Mouse (Mus musculus) kidney, postnatal 36 days (tissue): ENCODE measurements around the gene Ch25h.

Experiments
- DNase-seq, 2 experiments: peaks; one replicate each; pipeline ENCODE4 v3.0.0; 2021 to 2022; ENCODE audit warnings: mixed read lengths in 2 of 2

Gene Ch25h

DNA sequence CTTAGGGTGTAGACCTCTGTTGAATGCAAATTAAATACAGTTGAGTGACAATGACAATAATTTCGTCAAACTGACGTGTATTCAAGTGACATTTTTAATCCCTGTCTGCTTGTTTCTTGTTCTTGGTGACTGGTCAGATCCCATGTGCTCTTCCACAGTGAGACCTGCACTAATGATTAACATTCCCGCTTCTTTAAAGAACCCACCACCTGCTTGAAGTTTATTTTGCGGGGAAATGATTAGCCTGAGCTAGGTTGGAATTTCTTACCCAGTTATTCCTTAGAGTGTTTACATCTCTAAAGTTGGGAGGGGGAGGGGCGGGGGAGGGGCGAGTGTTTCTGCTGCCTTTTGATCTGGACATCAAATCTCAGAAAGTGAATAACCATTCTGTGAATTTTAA, 6.7 kb downstream of the Ch25h start:
- DNase-seq = peak in 1 of 2 experiments; percentile 45

DNA sequence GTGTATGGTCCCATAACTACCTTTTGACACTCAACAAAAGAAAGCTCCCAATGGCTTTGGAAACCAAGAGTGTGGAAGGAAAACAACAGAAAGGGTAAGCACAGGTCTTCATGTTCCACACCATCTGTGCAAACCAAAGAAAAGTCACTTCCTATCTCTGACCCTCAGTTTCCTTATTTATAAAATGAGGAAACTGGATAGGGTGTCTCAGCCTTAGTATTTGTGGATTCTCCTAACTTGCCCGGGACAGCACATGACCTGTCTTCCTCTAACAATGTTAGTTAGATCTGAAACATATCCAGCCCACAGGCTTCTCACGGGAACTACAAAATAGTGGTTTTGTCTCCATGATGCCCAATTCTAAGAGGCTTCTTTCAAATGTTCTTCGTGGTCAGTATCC, 10.5 kb downstream of the Ch25h start:
- no peak for DNase-seq

DNA sequence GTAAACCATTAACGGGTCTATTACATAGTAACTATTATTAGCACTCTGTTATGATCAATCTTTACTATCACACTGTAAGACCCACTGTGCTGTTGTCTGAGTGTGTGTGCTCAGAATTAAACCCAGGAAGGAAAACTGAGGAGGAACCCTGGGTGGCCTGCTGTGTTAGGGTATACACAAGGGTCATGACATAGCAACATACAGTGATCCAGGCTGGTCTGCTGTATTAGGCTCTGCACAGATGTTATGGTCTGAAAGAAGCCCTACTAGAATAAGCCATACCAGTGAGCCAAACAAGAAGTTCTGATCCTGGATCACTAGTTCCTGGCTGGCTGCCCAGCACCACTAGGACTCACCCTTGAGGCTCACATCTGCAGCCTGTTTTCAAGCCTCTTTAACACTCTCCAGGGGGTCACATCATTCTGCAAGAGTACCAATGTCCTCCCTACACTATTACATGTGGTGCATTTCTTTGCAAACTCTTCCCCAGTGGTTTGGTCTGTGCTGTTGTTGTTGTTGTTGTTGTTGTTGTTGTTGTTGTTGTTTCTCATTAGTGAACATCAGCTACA, 13.4 kb downstream of the Ch25h start:
- peak in 1 of 2 experiments; percentile 28 for DNase-seq

DNA sequence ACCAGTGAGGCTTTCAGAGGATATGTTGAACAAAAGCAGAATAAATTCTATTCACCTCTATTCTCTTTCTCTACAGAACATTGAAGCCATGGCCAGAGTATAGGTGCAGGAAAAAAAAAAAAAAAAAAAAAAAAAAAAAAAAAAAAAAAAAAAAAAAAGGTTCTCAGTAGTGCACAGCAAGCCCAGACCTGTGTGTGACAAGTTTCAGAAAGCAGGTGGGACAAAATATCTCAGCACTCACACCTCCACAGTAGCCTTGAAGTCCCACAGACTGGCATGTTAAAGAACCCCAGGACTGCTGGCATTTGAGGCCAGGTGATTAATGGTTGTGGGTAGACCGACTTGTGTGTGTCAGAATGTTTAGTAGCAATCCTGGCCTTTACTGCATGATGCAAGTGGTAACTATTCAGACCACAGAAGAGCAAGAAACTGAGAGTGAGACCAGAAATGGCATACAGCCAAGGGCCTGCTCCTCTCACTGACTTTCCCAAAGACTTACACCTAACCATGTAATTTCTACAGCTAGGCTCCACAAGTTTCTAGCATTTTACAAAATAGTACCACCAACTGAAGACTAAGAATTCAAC, 24.1 kb downstream of the Ch25h start:
- no peak for DNase-seq

DNA sequence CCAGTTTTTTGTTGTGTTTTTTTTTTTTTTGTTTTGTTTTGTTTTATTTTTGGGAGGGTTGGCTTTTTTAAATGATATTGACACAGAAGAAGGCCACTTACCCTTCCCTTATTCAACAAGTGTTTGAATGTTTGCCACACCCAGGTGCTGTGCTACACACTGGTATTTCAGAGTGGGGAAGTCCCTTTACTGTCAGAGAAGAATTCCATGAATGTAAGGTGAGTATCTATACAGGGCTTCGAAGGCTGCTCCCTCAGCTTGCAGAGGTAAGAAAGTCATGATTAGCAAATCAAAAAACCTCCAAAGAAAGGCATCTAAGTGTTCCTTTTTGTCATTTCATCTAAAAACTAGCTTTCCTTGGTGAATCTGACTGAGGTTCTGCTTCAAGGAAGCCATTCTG, 26.1 kb downstream of the Ch25h start:
- no peak for DNase-seq

DNA sequence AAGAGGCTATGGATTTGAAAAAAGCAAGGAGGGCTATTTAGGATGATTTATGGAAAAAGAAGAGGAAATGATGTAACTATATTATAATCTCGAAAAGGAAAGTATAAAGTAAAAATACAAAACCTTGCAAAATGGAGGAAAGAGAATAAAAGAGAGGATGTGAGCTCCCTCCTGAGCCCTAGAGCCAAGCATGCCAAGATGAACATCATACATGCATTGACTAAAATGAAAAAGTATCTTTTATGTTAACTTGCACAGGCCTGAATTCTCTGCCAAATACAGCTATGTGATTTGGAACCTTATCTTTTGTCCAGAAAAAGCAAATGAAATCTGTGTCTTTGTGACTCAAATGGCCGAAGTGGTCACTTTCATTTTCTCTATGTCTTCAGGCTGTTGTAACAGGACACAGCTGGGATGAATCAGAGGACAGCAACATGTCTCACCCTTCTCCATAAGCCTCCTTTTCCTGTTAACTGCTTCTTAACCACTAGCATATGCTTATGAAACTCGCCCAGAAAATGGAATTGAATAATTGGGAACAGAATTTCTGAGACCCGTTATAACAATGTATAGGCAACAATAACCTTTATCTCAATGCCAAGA, 29.5 kb downstream of the Ch25h start:
- DNase-seq = peak; percentile 9 to 39

DNA sequence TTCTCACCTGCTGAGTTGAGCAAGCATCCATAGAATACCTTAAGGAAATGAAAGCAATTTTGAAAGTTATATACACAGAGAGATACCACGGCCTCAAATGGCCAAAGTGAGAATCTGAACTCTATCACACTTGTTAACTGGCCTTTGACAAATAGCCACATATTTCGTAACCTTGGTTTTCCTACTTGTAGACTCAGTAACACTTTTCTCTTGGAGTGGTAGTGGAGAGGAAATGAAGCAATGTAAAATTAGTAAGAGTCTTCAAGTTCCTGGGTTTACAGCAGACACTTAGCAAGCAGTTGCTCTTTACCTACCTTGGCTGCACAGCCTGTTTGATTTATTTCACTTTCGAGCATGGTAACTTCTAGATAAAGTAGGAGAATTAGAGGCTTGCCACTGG, 30.2 kb downstream of the Ch25h start:
- DNase-seq = no peak

DNA sequence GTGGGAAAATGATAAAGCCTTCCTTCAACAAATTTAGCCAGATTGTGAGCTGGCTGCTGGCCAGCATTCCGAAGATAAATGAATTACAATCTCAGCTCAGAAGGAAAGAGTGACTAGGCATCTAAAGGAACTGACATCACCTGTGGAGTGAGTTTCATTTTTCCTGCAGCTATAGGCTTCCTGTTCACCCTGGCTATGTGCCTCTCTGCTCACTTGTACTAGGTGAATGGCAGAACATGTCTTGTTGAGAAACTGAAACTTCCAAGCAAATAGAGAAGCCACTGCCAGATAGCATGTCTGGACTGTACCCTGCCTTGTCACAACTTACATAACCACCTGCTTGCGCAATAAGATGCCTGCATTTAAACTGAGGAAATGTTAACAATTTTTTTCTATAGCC, 33.0 kb downstream of the Ch25h start:
- peak; percentile 37 to 61 for DNase-seq

DNA sequence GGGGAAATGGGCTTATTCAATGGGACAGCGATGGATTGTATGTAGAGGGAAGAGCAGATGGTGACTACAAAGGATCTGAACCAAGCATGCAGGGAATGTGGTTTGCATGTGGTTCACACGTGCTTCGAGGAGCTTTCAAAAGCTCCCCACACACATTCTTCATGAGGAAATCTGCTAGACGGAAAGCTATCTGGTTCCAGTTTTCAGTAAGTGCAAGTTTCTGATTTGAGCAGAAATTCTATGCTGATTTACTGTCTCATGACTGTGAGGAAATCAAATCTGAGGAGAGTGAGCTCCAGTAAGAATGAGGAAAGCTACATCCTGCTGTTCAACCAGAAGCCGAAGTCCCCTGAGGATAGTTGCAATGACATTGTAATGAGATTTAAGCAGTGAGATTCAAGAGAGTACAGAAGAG, 39.8 kb downstream of the Ch25h start:
- DNase-seq = peak in 1 of 2 experiments; percentile 21

DNA sequence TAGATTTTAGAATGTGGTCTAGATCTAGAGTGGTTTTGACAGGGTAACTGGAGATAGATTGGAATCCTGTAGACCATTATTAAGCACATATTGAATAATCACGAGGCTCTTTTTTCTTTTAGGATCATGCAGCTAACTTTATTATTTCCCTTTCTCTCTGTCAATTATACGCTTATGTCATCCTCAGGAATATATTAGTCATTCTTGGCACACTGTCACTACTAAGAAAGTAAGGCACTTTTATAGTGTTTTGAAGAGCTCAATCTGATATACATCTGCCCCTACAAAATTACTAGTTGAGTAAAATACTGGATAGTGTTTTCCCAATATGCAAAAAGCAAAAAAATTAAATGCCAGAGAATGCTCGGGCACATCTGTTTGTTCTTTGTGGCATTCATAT, 43.6 kb downstream of the Ch25h start:
- no peak for DNase-seq

DNA sequence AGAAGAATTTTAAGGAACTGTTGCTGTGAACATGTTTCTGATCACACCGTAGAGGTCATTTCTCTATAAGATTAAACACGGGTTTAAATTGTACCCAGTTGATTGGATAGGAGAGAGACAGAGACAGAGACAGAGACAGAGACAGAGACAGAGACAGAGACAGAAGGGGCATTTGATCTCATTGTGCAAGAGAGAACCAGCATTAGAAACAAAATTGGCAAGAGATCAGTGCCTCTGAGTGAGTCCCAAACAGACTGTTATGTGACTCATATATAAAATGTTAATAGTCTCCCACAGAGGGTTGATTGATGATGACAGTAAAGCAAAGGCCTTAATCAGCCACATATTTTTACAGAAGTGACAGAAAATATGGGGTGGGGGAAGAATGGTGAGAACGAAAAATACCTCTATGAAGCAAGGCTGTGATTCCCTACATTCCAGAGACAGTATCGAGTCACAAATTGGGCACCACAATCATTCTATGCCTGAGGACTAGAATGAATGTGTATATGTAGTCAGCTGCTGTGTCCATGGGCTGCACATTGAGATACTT, 51.1 kb downstream of the Ch25h start:
- no peak for DNase-seq
